Mouse (Mus musculus): ENCODE data around the gene Mid1. TPM values are rescaled to one million over a fixed set of nuclear protein-coding genes. Genes with fewer than 3 reads are reported as not detected.
"Not testable (repeated sequence)": the region's sequence is repeated elsewhere in the genome, so short reads cannot be mapped to it uniquely, and the experiment has no call there.

The Mid1 gene
- total and polyA plus RNA-seq, 2 experiments from 2014 or later, result 3.8 to 8.5 TPM

DNA sequence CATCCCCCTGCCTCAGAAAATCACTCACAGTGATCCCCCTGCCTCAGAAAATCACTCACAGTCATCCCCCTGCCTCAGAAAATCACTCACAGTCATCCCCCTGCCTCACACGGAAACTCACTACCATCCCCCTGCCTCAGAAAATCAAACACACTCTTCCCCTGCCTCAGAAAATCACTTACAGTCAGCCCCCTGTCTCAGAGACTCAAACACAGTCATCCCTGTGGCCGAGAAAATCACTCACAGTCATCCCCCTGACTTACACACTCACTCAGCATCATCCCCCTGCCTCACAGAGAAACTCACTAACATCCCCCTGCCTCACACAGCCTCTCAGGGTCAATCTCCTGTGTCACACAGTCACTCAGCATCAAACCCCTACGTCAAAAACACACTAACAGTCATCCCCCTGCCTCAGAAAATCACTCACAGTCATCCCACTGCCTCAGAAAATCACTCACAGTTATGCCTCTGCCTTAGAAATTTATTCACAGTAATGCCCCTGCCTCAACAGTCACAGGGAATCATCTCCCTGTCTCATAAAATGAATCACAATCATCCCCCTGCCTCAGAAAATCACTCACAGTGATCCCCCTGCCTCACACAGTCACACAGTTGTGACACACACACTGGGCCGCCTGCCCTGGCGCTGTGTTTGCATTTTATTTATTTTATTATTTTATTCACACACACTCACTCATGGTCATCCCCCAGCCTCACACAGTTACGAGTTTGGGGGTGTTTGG lies 315.8 kb downstream of the Mid1 start:
- H3K4me2 ChIP-seq (ENCODE audit: low read depth, low read length); H3K36me3 ChIP-seq (ENCODE audit: insufficient read depth, low read length); H3K27me3 ChIP-seq (ENCODE audit: insufficient read depth, low read length); H3K4me1 ChIP-seq (ENCODE audit: insufficient read depth, low read length); DNase-seq (ENCODE audit: low spot score); H3K27ac ChIP-seq; H3K4me3 ChIP-seq (ENCODE audit: low read length); H3K9me3 ChIP-seq (ENCODE audit: low read length); ATAC-seq; H3K9ac ChIP-seq (replicated peaks; ENCODE audit: low read length): not testable (repeated sequence)
- WGBS, result 30% methylated on average over 6 of the region's 6 CpGs

- not testable (repeated sequence) for H3K27ac ChIP-seq; H3K4me3 ChIP-seq (ENCODE audit: low read length); H3K9ac ChIP-seq (replicated peaks; ENCODE audit: low read length); H3K4me2 ChIP-seq (ENCODE audit: low read depth, low read length); H3K9me3 ChIP-seq (ENCODE audit: low read length); H3K36me3 ChIP-seq (ENCODE audit: insufficient read depth, low read length); ATAC-seq; H3K27me3 ChIP-seq (ENCODE audit: insufficient read depth, low read length); DNase-seq (ENCODE audit: low spot score); H3K4me1 ChIP-seq (ENCODE audit: insufficient read depth, low read length)
- WGBS, result 49% methylated on average over 9 of the region's 12 CpGs
These were observed 316.3 kb downstream of the Mid1 start for GRCm38 (mm10) chrX:170001388-170001695.

DNA sequence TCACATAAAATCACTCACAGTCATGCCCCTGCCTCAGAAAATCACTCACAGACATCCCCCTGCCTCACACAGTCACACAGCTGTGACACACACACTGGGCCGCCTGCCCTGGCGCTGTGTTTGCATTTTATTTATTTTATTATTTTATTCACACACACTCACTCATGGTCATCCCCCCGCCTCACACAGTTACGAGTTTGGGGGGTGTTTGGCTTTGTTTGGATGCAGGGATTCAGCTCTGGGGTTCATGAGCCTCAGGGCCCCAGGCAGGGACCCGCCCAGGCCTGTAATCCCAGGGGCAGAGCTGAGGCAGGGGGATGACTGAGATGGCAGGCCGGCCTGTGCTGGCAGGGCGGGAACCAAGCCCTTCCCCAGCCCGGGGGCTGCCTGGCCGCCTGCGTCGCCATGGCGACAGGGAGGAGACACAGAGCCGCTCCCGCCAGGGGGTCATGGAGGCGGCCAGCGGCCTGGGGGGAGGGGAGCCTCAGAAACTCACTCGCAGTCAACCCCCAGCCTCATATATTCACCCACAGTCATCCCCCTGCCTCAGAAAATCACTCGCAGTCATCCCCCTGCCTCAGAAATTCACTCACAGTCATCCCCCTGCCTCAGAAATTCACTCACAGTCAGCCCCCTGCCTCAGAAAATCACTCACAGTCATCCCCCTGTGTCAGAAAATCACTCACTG lies 317.7 kb downstream of the Mid1 start:
- not testable (repeated sequence) for H3K27ac ChIP-seq; H3K36me3 ChIP-seq (ENCODE audit: insufficient read depth, low read length); H3K4me1 ChIP-seq (ENCODE audit: insufficient read depth, low read length); H3K4me2 ChIP-seq (ENCODE audit: low read depth, low read length); H3K9ac ChIP-seq (replicated peaks; ENCODE audit: low read length); H3K9me3 ChIP-seq (ENCODE audit: low read length); ATAC-seq; DNase-seq (ENCODE audit: low spot score); H3K27me3 ChIP-seq (ENCODE audit: insufficient read depth, low read length); H3K4me3 ChIP-seq (ENCODE audit: low read length)
- 24% methylated on average over 7 of the region's 18 CpGs for WGBS

- not testable (repeated sequence) for H3K4me1 ChIP-seq (ENCODE audit: insufficient read depth, low read length); H3K9me3 ChIP-seq (ENCODE audit: low read length); H3K27ac ChIP-seq; H3K4me3 ChIP-seq (ENCODE audit: low read length); H3K27me3 ChIP-seq (ENCODE audit: insufficient read depth, low read length); H3K4me2 ChIP-seq (ENCODE audit: low read depth, low read length); H3K9ac ChIP-seq (replicated peaks; ENCODE audit: low read length); DNase-seq (ENCODE audit: low spot score); ATAC-seq; H3K36me3 ChIP-seq (ENCODE audit: insufficient read depth, low read length)
- 24% methylated on average over 1 of the region's 1 CpGs for WGBS
These were observed 318.5 kb downstream of the Mid1 start for GRCm38 (mm10) chrX:170003536-170003935.

DNA sequence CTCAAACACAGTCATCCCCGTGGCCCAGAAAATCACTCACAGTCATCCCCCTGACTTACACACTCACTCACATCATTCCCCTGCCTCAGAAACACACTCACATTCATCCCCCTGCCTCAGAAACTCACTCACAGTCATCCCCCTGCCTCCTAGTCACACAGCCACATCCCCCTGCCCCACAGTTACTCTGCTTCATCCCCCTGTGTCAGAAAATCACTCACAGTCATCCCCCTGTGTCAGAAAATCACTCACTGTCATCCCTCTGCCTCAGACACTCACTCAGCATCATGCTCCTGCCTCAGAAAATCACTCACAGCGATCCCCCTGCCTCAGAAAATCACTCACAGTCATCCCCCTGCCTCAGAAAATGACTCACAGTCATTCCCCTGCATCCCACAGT lies 319.2 kb downstream of the Mid1 start:
- WGBS, result 40% methylated on average over 2 of the region's 2 CpGs
- H3K27me3 ChIP-seq (ENCODE audit: insufficient read depth, low read length); H3K9ac ChIP-seq (replicated peaks; ENCODE audit: low read length); H3K9me3 ChIP-seq (ENCODE audit: low read length); H3K4me3 ChIP-seq (ENCODE audit: low read length); H3K4me2 ChIP-seq (ENCODE audit: low read depth, low read length); H3K27ac ChIP-seq; DNase-seq (ENCODE audit: low spot score); H3K4me1 ChIP-seq (ENCODE audit: insufficient read depth, low read length); H3K36me3 ChIP-seq (ENCODE audit: insufficient read depth, low read length); ATAC-seq: not testable (repeated sequence)

DNA sequence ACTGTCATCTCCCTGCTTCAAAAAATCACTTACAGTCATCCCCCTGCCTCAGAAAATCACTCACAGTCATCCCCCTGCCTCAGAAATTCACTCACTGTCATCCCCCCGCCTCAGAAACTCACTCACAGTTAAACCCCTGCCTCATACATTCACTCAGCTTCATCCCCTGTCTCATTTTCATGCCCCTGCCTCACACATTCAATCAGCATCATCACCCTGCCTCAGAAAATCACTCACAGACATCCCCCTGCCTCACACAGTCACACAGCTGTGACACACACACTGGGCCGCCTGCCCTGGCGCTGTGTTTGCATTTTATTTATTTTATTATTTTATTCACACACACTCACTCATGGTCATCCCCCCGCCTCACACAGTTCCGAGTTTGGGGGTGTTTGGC lies 319.8 kb downstream of the Mid1 start:
- not testable (repeated sequence) for ATAC-seq; H3K4me1 ChIP-seq (ENCODE audit: insufficient read depth, low read length); H3K27ac ChIP-seq; H3K4me3 ChIP-seq (ENCODE audit: low read length); H3K9me3 ChIP-seq (ENCODE audit: low read length); H3K27me3 ChIP-seq (ENCODE audit: insufficient read depth, low read length); H3K4me2 ChIP-seq (ENCODE audit: low read depth, low read length); H3K36me3 ChIP-seq (ENCODE audit: insufficient read depth, low read length); DNase-seq (ENCODE audit: low spot score); H3K9ac ChIP-seq (replicated peaks; ENCODE audit: low read length)
- WGBS, result 27% methylated on average over 5 of the region's 5 CpGs

GRCm38 (mm10) chrX:170005194-170005593 lies 320.2 kb downstream of the Mid1 start:
- not testable (repeated sequence) for H3K4me3 ChIP-seq (ENCODE audit: low read length); H3K27ac ChIP-seq; H3K9ac ChIP-seq (replicated peaks; ENCODE audit: low read length); H3K4me2 ChIP-seq (ENCODE audit: low read depth, low read length); H3K27me3 ChIP-seq (ENCODE audit: insufficient read depth, low read length); H3K9me3 ChIP-seq (ENCODE audit: low read length); H3K36me3 ChIP-seq (ENCODE audit: insufficient read depth, low read length); H3K4me1 ChIP-seq (ENCODE audit: insufficient read depth, low read length); ATAC-seq
- DNase-seq (ENCODE audit: low spot score), result peak; percentile 1
- 13% methylated on average over 13 of the region's 13 CpGs for WGBS

DNA sequence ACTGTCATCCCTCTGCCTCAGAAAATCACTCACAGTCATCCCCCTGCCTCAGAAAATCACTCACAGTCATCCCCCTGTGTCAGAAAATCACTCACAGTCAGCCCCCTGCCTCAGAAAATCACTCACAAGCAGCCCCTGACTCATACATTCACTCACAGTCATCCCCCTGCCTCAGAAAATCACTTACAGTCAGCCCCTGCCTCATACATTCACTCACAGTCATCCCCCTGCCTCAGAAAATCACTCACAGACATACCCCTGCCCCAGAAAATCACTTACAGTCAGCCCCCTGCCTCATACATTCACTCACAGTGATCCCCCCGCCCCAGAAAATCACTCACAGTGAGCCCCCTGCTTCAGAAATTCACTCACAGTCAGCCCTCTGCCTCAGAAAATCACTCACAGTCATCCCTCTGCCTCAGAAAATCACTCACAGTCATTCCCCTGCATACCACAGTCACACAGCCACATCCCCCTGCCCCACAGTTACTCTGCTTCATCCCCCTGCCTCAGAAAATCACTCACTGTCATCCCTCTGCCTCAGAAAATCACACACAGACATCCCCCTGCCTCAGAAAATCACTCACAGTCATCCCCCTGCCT lies 320.8 kb downstream of the Mid1 start:
- ATAC-seq; DNase-seq (ENCODE audit: low spot score); H3K4me1 ChIP-seq (ENCODE audit: insufficient read depth, low read length); H3K27ac ChIP-seq; H3K36me3 ChIP-seq (ENCODE audit: insufficient read depth, low read length); H3K9ac ChIP-seq (replicated peaks; ENCODE audit: low read length); H3K9me3 ChIP-seq (ENCODE audit: low read length); H3K4me3 ChIP-seq (ENCODE audit: low read length); H3K27me3 ChIP-seq (ENCODE audit: insufficient read depth, low read length); H3K4me2 ChIP-seq (ENCODE audit: low read depth, low read length): not testable (repeated sequence)
- 29% methylated on average over 1 of the region's 1 CpGs for WGBS

- peaks cover 13% of the 10 kb centered on the region for H3K9me3 ChIP-seq (ENCODE audit: low read length)
- H3K36me3 ChIP-seq (ENCODE audit: insufficient read depth, low read length); H3K27ac ChIP-seq; H3K27me3 ChIP-seq (ENCODE audit: insufficient read depth, low read length); H3K9ac ChIP-seq (replicated peaks; ENCODE audit: low read length); ATAC-seq; H3K4me1 ChIP-seq (ENCODE audit: insufficient read depth, low read length); H3K4me3 ChIP-seq (ENCODE audit: low read length); H3K4me2 ChIP-seq (ENCODE audit: low read depth, low read length): not testable (repeated sequence)
- DNase-seq (ENCODE audit: low spot score), result peak; percentile 1
- 52% methylated on average over 3 of the region's 3 CpGs for WGBS
These were observed 321.8 kb downstream of the Mid1 start for GRCm38 (mm10) chrX:170006694-170007247.
